Mouse (Mus musculus): ENCODE measurements at regions not wholly inside any gene's neighbourhood (a gene's known extent, or its start where the extent isn't known, plus 50 kb on each side); places are given as distances from the start of the nearest gene placed in this dataset.
A peak's percentile ranks its signal among the peaks of the same experiment; 100 is the strongest.

- ATAC-seq = no peak
- 19% methylated on average over 2 of the region's 2 CpGs for WGBS
These were observed 185.8 kb upstream of the Agap1 start for GRCm38 (mm10) chr1:89268806-89269205.

GRCm38 (mm10) chr1:89271743-89272142 lies 182.9 kb upstream of the Agap1 start:
- no peak overlapping the region for H3K4me2 ChIP-seq (ENCODE audit: low read depth)
- no peaks in the 10 kb centered on the region for H3K27me3 ChIP-seq (ENCODE audit: insufficient read depth, low read length)
- H3K36me3 ChIP-seq (ENCODE audit: insufficient read depth) = no peaks in the 10 kb centered on the region
- ATAC-seq (peak; percentile 46; the same call in 1 of the 2 replicates), DNase-seq (no peak)
- no peak overlapping the region for H3K9ac ChIP-seq
- H3K4me3 ChIP-seq (ENCODE audit: low read depth, low read length) = no peak overlapping the region
- no peak overlapping the region for H3K27ac ChIP-seq (ENCODE audit: low read depth, low read length)
- no peaks in the 10 kb centered on the region for H3K4me1 ChIP-seq (ENCODE audit: insufficient read depth)
- TF ChIP-seq CTCF (IDR thresholded peaks at IDR 0.05; ENCODE audit: low read depth) = no peak
- no peaks in the 10 kb centered on the region for H3K9me3 ChIP-seq (ENCODE audit: low read length)
- 80% methylated on average over 8 of the region's 8 CpGs for WGBS

More at GRCm38 (mm10) chr1:89268806-89269205, 185.8 kb upstream of the Agap1 start:
- Histone ChIP-seq H3K27me3 (ENCODE audit: insufficient read depth, low read length) (no peaks in the 10 kb centered on the region), H3K4me2 (ENCODE audit: low read depth) (no peak overlapping the region), H3K4me1 (ENCODE audit: insufficient read depth) (no peaks in the 10 kb centered on the region), H3K4me3 (ENCODE audit: low read depth, low read length) (no peak overlapping the region), H3K9me3 (ENCODE audit: low read length) (no peaks in the 10 kb centered on the region), H3K9ac (no peak overlapping the region), H3K27ac (ENCODE audit: low read depth, low read length) (no peak overlapping the region), H3K36me3 (ENCODE audit: insufficient read depth) (no peaks in the 10 kb centered on the region)
- TF ChIP-seq CTCF (IDR thresholded peaks at IDR 0.05; ENCODE audit: low read depth) = no peak
- peak; percentile 41 for DNase-seq

GRCm38 (mm10) chr1:89273021-89273420 lies 181.6 kb upstream of the Agap1 start:
- Histone ChIP-seq H3K9me3 (ENCODE audit: low read length) (no peaks in the 10 kb centered on the region), H3K27me3 (ENCODE audit: insufficient read depth, low read length) (no peaks in the 10 kb centered on the region), H3K4me3 (ENCODE audit: low read depth, low read length) (no peak overlapping the region), H3K4me1 (ENCODE audit: insufficient read depth) (no peaks in the 10 kb centered on the region), H3K4me2 (ENCODE audit: low read depth) (no peak overlapping the region), H3K36me3 (ENCODE audit: insufficient read depth) (no peaks in the 10 kb centered on the region), H3K9ac (no peak overlapping the region), H3K27ac (ENCODE audit: low read depth, low read length) (no peak overlapping the region)
- DNase-seq = no peak
- no peak for TF ChIP-seq CTCF (IDR thresholded peaks at IDR 0.05; ENCODE audit: low read depth)
- ATAC-seq = no peak
- WGBS = 86% methylated on average over 10 of the region's 10 CpGs

- WGBS = 67% methylated on average over 10 of the region's 10 CpGs
- no peak overlapping the region for H3K27ac ChIP-seq (ENCODE audit: low read depth, low read length)
These were observed 180.7 kb upstream of the Agap1 start for GRCm38 (mm10) chr1:89273786-89274362.

GRCm38 (mm10) chr1:89279382-89279781 lies 175.2 kb upstream of the Agap1 start:
- no peaks in the 10 kb centered on the region for H3K9me3 ChIP-seq (ENCODE audit: low read length)
- no peaks in the 10 kb centered on the region for H3K27me3 ChIP-seq (ENCODE audit: insufficient read depth, low read length)
- no peak overlapping the region for H3K4me2 ChIP-seq (ENCODE audit: low read depth)
- H3K9ac ChIP-seq = no peak overlapping the region
- no peak overlapping the region for H3K27ac ChIP-seq (ENCODE audit: low read depth, low read length)
- no peak for DNase-seq
- 82% methylated on average over 5 of the region's 5 CpGs for WGBS
- no peak for ATAC-seq
- H3K4me1 ChIP-seq (ENCODE audit: insufficient read depth) = no peaks in the 10 kb centered on the region
- no peaks in the 10 kb centered on the region for H3K36me3 ChIP-seq (ENCODE audit: insufficient read depth)
- no peak overlapping the region for H3K4me3 ChIP-seq (ENCODE audit: low read depth, low read length)
- TF ChIP-seq CTCF (IDR thresholded peaks at IDR 0.05; ENCODE audit: low read depth) = no peak

More at GRCm38 (mm10) chr1:89273786-89274362, 180.7 kb upstream of the Agap1 start:
- Histone ChIP-seq H3K27me3 (ENCODE audit: insufficient read depth, low read length) (no peaks in the 10 kb centered on the region), H3K4me3 (ENCODE audit: low read depth, low read length) (no peak overlapping the region), H3K9ac (no peak overlapping the region), H3K36me3 (ENCODE audit: insufficient read depth) (no peaks in the 10 kb centered on the region), H3K4me2 (ENCODE audit: low read depth) (no peak overlapping the region), H3K9me3 (ENCODE audit: low read length) (no peaks in the 10 kb centered on the region), H3K4me1 (ENCODE audit: insufficient read depth) (no peaks in the 10 kb centered on the region)
- peak; percentile 71 for DNase-seq
- peak; percentile 86 for ATAC-seq
- no peak for TF ChIP-seq CTCF (IDR thresholded peaks at IDR 0.05; ENCODE audit: low read depth)

GRCm38 (mm10) chr1:89281107-89281655 lies 173.4 kb upstream of the Agap1 start:
- H3K27ac ChIP-seq (ENCODE audit: low read depth, low read length) = no peak overlapping the region
- 80% methylated on average over 1 of the region's 1 CpGs for WGBS
- ATAC-seq (no peak), DNase-seq (no peak)
- H3K9me3 ChIP-seq (ENCODE audit: low read length) = no peaks in the 10 kb centered on the region
- TF ChIP-seq CTCF (IDR thresholded peaks at IDR 0.05; ENCODE audit: low read depth) = no peak
- no peaks in the 10 kb centered on the region for H3K36me3 ChIP-seq (ENCODE audit: insufficient read depth)
- H3K4me1 ChIP-seq (ENCODE audit: insufficient read depth) = no peaks in the 10 kb centered on the region
- H3K4me2 ChIP-seq (ENCODE audit: low read depth) = no peak overlapping the region
- no peak overlapping the region for H3K9ac ChIP-seq
- H3K27me3 ChIP-seq (ENCODE audit: insufficient read depth, low read length) = no peaks in the 10 kb centered on the region
- no peak overlapping the region for H3K4me3 ChIP-seq (ENCODE audit: low read depth, low read length)

GRCm38 (mm10) chr1:89285041-89285440 lies 169.6 kb upstream of the Agap1 start:
- Histone ChIP-seq H3K4me1 (ENCODE audit: insufficient read depth) (no peaks in the 10 kb centered on the region), H3K9ac (no peak overlapping the region), H3K9me3 (ENCODE audit: low read length) (no peaks in the 10 kb centered on the region), H3K27me3 (ENCODE audit: insufficient read depth, low read length) (no peaks in the 10 kb centered on the region), H3K36me3 (ENCODE audit: insufficient read depth) (no peaks in the 10 kb centered on the region), H3K4me2 (ENCODE audit: low read depth) (no peak overlapping the region), H3K4me3 (ENCODE audit: low read depth, low read length) (no peak overlapping the region), H3K27ac (ENCODE audit: low read depth, low read length) (no peak overlapping the region)
- TF ChIP-seq CTCF (IDR thresholded peaks at IDR 0.05; ENCODE audit: low read depth) = no peak
- WGBS = 47% methylated on average over 4 of the region's 4 CpGs
- ATAC-seq = no peak
- no peak for DNase-seq
